Mouse (Mus musculus) inflammation-experienced regulatory T-cells, adult 6 months (primary cell): ENCODE measurements at regions not wholly inside any gene's neighbourhood (a gene's known extent, or its start where the extent isn't known, plus 50 kb on each side); places are given as distances from the start of the nearest gene placed in this dataset.

Experiments used
- ATAC-seq: one replicate; pipeline ENCODE4 v1.8.0; 2017

- ATAC-seq = no peak
These were observed 98.0 kb downstream of the Dhx15 start for GRCm38 (mm10) chr5:52092273-52092672.

- ATAC-seq = no peak
These were observed 102.2 kb downstream of the Dhx15 start for GRCm38 (mm10) chr5:52088131-52088530.

- no peak for ATAC-seq
These were observed 103.4 kb downstream of the Dhx15 start for GRCm38 (mm10) chr5:52086766-52087429.

- ATAC-seq = no peak
These were observed 110.0 kb downstream of the Dhx15 start for GRCm38 (mm10) chr5:52080268-52080667.

GRCm38 (mm10) chr5:52077696-52078095, 112.6 kb downstream of the Dhx15 start:
- no peak for ATAC-seq

GRCm38 (mm10) chr5:52075096-52075495, 115.2 kb downstream of the Dhx15 start:
- ATAC-seq = no peak

- peak; percentile 43 for ATAC-seq
These were observed 125.4 kb downstream of the Dhx15 start for GRCm38 (mm10) chr5:52064804-52065451.

- no peak for ATAC-seq
These were observed 128.1 kb downstream of the Dhx15 start for GRCm38 (mm10) chr5:52062214-52062613.

- ATAC-seq = no peak
These were observed 129.1 kb downstream of the Dhx15 start for GRCm38 (mm10) chr5:52061226-52061625.

GRCm38 (mm10) chr5:52057261-52057660, 133.1 kb downstream of the Dhx15 start:
- ATAC-seq = no peak

- no peak for ATAC-seq
These were observed 138.2 kb downstream of the Dhx15 start for GRCm38 (mm10) chr5:52052072-52052465.

GRCm38 (mm10) chr5:52051383-52052071, 138.8 kb downstream of the Dhx15 start:
- no peak for ATAC-seq

- ATAC-seq = no peak
These were observed 141.5 kb downstream of the Dhx15 start for GRCm38 (mm10) chr5:52048790-52049189.

- no peak for ATAC-seq
These were observed 143.6 kb downstream of the Dhx15 start for GRCm38 (mm10) chr5:52046704-52047103.

GRCm38 (mm10) chr5:52044101-52044500, 146.2 kb downstream of the Dhx15 start:
- ATAC-seq = no peak

- ATAC-seq = no peak
These were observed 148.9 kb downstream of the Dhx15 start for GRCm38 (mm10) chr5:52041447-52041846.

- ATAC-seq = no peak
These were observed 149.6 kb downstream of the Dhx15 start for GRCm38 (mm10) chr5:52040427-52041312.

- ATAC-seq = no peak
These were observed 155.0 kb downstream of the Dhx15 start for GRCm38 (mm10) chr5:52035339-52035738.

GRCm38 (mm10) chr5:52027478-52027877, 162.8 kb downstream of the Dhx15 start:
- ATAC-seq = no peak

- no peak for ATAC-seq
These were observed 164.2 kb downstream of the Dhx15 start for GRCm38 (mm10) chr5:52026148-52026547.

GRCm38 (mm10) chr5:52023212-52023611, 167.1 kb downstream of the Dhx15 start:
- no peak for ATAC-seq

- no peak for ATAC-seq
These were observed 173.3 kb downstream of the Dhx15 start for GRCm38 (mm10) chr5:52016992-52017391.

- ATAC-seq = no peak
These were observed 174.5 kb downstream of the Dhx15 start for GRCm38 (mm10) chr5:52015786-52016185.
